Mouse (Mus musculus): Measurements from ENCODE around the gene Twnk.

DNA sequence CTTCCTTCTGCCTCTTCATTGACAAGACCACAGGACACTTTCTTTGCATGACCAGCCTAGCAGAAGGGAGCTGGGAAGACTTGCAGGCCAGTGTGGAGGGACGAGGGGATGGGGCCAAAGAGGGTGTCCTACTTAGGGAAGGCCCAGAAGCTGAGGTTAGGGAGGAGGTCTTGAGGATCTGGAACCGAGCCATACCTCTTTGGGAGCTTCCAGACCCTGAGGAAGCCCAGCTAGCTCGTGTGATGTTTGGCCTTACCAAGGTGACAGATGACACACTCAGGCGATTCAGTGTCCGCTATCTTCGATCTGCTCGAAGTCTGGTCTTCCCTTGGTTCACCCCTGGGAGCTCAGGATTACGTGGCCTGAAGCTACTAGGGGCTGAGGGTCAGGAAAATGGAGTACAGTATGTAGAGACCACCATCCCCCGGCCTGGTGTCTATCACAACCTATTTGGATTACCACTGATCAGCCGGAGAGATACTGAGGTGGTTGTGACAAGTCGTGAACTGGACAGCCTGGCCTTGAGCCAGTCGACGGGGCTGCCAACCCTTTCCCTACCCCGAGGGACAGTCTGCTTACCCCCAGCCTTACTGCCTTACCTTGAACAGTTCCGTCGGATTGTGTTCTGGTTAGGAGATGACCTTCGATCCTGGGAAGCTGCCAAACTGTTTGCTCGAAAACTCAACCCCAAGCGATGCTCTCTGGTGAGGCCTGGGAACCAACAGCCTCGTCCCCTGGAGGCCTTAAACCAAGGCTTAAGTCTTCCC, 2.1 kb downstream of the Twnk start:
- TF ChIP-seq ETS1 (conservative IDR thresholded peaks at IDR 0.05; ENCODE audit: low read depth, low read length), result no peak
- TF ChIP-seq POLR2A (IDR thresholded peaks at IDR 0.05; ENCODE audit: low read depth, low read length), result no peak
- no peak for TF ChIP-seq CTCF (conservative IDR thresholded peaks at IDR 0.05 in 1 of 2, IDR thresholded peaks at IDR 0.05 in 1 of 2; ENCODE audit: low read depth in 2 of 2, low read length in 2 of 2)
- TF ChIP-seq NELFE (IDR thresholded peaks at IDR 0.05; ENCODE audit: low read depth, low read length), result no peak
- TF ChIP-seq CHD1 (IDR thresholded peaks at IDR 0.05; ENCODE audit: low read depth, low read length), result no peak
- TF ChIP-seq E2F4 (IDR thresholded peaks at IDR 0.05; ENCODE audit: insufficient replicate concordance, low read depth, low read length), result no peak
- no peak for TF ChIP-seq ZKSCAN1 (IDR thresholded peaks at IDR 0.05; ENCODE audit: borderline replicate concordance, low read depth, low read length)
- TF ChIP-seq GABPA (IDR thresholded peaks at IDR 0.05; ENCODE audit: insufficient replicate concordance, low read depth, low read length), result no peak
- TF ChIP-seq JUND (conservative IDR thresholded peaks at IDR 0.05; ENCODE audit: low read depth, low read length), result no peak
- no peak for TF ChIP-seq MAZ (IDR thresholded peaks at IDR 0.05; ENCODE audit: low read depth, low read length)
- no peak for TF ChIP-seq ZC3H11A (IDR thresholded peaks at IDR 0.05; ENCODE audit: low read depth, low read length)
- TF ChIP-seq RAD21 (IDR thresholded peaks at IDR 0.05; ENCODE audit: low read depth, low read length), result no peak
- TF ChIP-seq RCOR1 (conservative IDR thresholded peaks at IDR 0.05; ENCODE audit: low read depth, low read length), result no peak
- no peak for TF ChIP-seq NRF1 (IDR thresholded peaks at IDR 0.05; ENCODE audit: low read depth, low read length)
